Mouse (Mus musculus): Measurements from ENCODE around the gene Zbp1.

Gene Zbp1

GRCm38 (mm10) chr2:173246688-173247087 is 28.0 kb upstream of the Zbp1 start:
- no peak for DNase-seq

GRCm38 (mm10) chr2:173245258-173245657 is 26.5 kb upstream of the Zbp1 start:
- DNase-seq = no peak

DNA sequence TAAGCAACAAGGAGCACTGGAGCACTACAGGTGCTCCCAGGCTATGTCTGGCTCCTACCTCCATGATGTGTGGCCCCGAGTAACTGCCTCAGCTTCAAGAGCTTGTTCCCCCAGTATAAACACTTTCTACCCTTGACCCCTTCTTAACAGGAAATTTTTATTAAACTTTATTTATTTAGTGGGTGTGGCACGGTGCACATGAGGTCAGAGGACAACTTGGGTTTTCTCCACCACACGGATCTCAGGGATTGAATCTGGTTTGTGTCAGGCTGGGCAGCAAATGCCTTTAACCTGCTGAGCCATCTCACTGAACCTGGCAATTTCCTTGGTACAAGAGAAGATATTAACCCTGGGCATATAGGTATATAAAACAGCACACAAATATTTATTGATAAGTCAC is 25.4 kb upstream of the Zbp1 start:
- peak in 1 of 2 experiments; percentile 27 for DNase-seq

- DNase-seq = peak in 1 of 2 experiments; percentile 29
Observed at GRCm38 (mm10) chr2:173243616-173244015, 24.9 kb upstream of the Zbp1 start.

GRCm38 (mm10) chr2:173242874-173243273 is 24.2 kb upstream of the Zbp1 start:
- no peak for DNase-seq

GRCm38 (mm10) chr2:173240738-173241137 is 22.0 kb upstream of the Zbp1 start:
- DNase-seq = no peak

GRCm38 (mm10) chr2:173238522-173238921 is 19.8 kb upstream of the Zbp1 start:
- no peak for DNase-seq

DNA sequence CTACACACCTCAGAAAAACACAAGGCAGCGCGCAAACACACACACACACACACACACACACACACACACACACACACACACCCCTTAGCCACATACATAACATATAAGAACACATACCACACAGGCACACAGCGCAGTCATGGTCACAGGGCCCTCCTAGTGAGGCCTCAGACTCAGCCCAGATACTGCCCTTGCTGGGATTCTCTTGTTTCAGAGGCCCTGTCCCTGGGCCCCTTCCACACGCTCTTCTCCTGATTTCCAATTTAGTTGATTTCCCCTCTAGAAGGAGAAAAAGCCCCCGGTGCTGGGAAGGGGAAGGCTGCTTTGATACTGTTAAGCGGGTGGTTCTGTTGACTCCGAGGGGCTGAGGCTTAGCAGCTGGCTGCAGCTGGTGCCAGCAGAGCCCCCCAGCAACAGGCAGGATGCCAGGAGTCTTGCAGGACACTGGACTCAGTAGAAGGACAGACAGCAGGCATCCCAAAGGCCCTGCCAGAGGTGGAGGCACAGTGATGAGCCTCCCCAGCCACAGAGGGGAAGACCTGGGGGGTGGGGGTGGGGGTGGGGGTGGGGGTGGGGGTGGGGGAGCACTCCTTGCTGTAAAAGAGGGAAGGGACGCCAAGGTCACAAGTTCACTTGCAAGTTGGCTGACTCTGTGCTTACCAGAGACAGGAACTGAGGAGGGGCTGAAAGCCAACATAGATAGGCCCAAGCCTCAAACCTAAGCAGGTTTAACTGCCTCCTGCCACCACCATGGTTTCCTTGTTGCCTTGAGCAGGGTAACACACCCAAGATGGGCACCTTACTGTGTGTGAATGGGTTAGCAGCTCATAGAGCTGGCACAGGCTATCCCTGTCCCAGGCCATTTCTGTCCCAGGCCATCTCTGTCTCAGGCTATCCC is 17.0 kb upstream of the Zbp1 start:
- DNase-seq = no peak

DNA sequence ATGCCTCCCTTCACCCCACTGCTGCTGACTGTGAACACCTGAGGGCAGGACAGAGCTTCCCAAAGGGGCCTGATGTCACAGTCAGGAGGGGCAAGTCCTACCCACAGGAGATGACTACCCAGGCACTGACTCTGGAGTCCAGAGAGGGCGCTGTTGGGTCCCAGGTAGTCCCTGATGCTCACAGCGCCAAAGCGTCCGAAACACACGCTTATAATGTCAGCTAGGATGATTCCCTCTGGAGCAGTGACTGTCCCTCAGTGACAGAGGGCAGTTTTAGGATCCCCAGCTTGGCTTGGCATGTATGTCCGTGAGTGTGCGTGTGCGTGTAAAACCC is 14.0 kb upstream of the Zbp1 start:
- no peak for DNase-seq

GRCm38 (mm10) chr2:173232065-173232765 is 13.5 kb upstream of the Zbp1 start:
- DNase-seq = no peak

DNA sequence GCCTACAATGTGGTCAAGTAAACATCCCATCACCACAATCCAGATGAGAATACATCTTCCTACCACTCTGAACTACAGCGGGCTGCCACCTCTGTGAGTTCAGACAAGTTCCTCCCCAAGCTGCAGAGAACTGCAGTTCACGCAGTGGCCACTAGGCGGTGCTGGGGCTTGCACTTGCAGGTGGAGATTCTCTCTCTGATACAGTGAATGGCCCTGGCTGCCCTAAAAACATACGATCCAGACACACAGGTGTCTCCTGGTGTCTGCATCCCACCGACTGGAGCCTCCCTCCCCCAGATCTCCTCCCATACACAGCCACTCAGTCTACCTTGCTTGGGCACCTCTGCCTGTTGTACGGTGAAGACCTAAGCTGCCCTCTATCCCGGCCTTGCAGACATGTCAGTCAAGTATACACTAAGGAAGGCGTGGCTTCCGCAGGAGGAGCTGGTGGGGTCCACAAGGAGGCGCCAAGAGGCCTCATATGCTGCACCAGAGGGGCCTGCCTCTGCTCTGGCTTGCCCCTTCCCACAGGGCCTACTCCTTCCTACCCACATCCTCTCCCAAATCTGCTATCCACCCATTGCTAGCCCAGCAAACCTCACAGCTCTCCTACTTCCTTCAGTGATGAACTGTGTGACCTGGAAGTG is 11.0 kb upstream of the Zbp1 start:
- peak; percentile 82 to 93 for DNase-seq

DNA sequence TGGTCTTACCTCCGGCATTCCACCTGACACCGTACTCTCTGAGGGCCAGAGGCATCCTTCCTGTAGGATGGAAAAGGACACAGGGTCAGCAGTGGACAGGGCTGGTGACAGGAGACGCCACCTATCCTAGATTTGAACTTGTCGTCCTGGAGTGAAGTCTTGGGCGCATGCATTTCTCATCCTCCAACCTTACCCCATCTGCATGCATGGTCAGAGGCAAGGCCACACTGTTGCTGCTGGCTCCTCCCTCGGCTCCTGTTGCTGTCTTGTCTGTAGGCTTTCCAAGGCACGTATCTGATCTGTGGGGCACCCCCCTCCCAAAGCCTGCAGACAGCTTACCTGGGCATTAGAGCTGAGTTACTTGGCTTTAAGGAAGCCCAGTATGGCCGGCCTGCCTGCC is 9.8 kb upstream of the Zbp1 start:
- DNase-seq = no peak

- no peak for DNase-seq
Observed at GRCm38 (mm10) chr2:173226792-173227191, 8.1 kb upstream of the Zbp1 start.

DNA sequence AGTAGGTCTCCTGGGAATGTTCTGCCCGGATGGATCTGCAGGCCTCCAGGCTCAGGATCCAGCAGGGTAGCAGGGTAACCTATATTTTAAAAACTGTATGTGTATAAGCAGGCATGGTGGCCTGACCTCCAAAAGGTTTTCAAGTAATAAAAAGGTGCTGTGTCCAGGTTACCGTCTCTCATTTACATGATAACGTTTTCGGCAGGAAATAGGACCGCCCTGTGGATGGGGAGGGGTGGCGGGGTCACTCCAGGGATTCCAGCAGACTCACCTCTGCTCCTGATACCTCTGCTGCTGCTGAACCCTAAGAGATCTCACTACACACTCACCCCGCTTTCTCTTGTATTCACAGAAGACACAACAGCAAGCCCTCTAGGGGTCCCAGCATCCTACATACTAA is 7.2 kb upstream of the Zbp1 start:
- DNase-seq = no peak

- DNase-seq = no peak
Observed at GRCm38 (mm10) chr2:173224832-173225231, 6.1 kb upstream of the Zbp1 start.

DNA sequence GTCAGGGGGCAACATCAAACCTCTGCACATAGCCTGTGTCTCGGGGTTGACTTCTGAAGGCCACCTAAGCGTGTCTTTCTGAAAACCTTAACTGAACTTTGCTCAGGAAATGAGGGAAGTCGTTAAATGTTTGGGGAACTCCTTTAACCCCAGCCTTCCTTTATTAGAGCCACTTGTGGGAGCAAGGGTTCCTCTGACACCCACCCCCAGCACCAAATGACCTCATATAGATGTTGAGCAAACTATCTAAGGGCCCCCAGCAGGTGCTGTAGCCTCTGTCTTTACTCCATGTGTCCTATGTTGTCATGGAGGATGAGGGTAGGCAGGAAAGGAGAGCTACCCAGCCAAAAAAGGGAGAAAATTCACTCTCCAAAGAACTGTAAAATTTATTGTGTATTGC is 5.4 kb upstream of the Zbp1 start:
- DNase-seq = no peak

DNA sequence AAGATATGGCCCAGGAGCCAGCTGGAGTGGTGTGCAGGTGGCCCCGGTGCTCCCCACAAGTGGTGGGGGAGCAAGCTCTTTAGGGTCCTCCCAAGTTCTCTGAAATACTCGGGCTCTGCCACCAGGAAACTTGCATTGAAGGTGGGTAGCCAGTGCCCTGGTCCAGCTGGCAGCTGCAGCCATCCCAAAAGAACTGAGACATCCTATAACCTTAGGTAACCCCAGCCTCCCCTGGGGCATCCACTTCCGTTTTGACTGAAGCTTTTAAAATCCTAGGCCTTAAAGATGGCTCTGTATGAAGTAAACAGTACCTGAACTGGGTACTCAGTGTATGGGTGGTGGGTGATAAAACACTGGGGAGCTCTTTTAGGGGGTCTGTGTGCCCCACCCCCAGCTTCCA is 4.8 kb upstream of the Zbp1 start:
- no peak for DNase-seq

DNA sequence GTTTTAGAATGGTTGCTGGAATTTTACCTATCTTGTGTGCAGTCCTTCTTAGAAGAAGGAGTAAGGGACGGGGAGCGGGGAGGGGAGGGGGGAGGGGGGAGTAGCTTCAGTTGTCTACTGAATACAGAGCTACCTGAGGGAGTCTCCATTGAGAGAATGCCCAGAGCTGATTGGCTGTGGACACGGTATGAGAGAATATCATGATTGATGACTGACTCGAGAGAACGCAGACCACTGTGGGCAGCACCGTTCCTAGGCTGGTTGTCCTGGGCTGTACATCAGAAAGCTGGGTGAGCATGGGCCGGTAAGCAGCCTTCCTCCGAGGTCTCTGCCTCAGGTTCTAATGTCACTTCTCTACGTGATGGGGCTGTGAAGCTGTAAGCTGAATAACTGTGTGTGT is 2.0 kb upstream of the Zbp1 start:
- no peak for DNase-seq

- DNase-seq = peak; percentile 40 to 45
Observed at GRCm38 (mm10) chr2:173219256-173219954, 682 bp upstream of the Zbp1 start.

- no peak for DNase-seq
Observed at GRCm38 (mm10) chr2:173217763-173218258, 912 bp downstream of the Zbp1 start.

- no peak for DNase-seq
Observed at GRCm38 (mm10) chr2:173217246-173217645, 1.5 kb downstream of the Zbp1 start.

GRCm38 (mm10) chr2:173216840-173217239 is 1.9 kb downstream of the Zbp1 start:
- no peak for DNase-seq

- no peak for DNase-seq
Observed at GRCm38 (mm10) chr2:173212227-173212626, 6.5 kb downstream of the Zbp1 start.

Measured in kidney, adult 8-10 months (tissue).